Mouse (Mus musculus) hindbrain, embryonic 16.5 days (tissue): ENCODE results near the gene Scyl2. TPM values are rescaled to one million over a fixed set of nuclear protein-coding genes. Genes with fewer than 3 reads are reported as not detected.

ENCODE experiments used
- ATAC-seq: fragments of 200-750 bp; cut with Nextera tagmentation; 2 replicates; pipeline ENCODE4 v1.8.0; 2017; ENCODE audit warnings: moderate TSS enrichment, moderate library complexity
- H3K27ac ChIP-seq: fragments of 300-500 bp; sonication (generic); 2 replicates; pipeline ENCODE4 v1.5.1; 2014; ENCODE audit warnings: low read depth, mild to moderate bottlenecking, control low read depth, low read length, moderate library complexity
- H3K27me3 ChIP-seq: fragments of 300-500 bp; sonication (generic); replicated peaks from 2 replicates; pipeline ENCODE4 v1.6.1; 2014; ENCODE audit warnings: low read length; ENCODE audit not compliant: control insufficient read depth, insufficient read depth
- H3K36me3 ChIP-seq: fragments of 300-500 bp; sonication (generic); 2 replicates; pipeline ENCODE4 v1.6.1; 2014; ENCODE audit warnings: mild to moderate bottlenecking, low read length, moderate library complexity, mixed read lengths; ENCODE audit not compliant: control insufficient read depth, insufficient read depth
- H3K4me1 ChIP-seq: fragments of 300-500 bp; sonication (generic); 2 replicates; pipeline ENCODE4 v1.6.1; 2014; ENCODE audit warnings: low read depth, low read length; ENCODE audit not compliant: control insufficient read depth, insufficient read depth
- H3K4me2 ChIP-seq: fragments of 300-500 bp; sonication (generic); 2 replicates; pipeline ENCODE4 v1.6.1; 2014; ENCODE audit warnings: mild to moderate bottlenecking, low read length, control low read depth, moderate library complexity
- H3K4me3 ChIP-seq: fragments of 300-500 bp; sonication (generic); 2 replicates; pipeline ENCODE4 v1.5.1; 2014; ENCODE audit warnings: mild to moderate bottlenecking, low read length, control low read depth, moderate library complexity
- H3K9ac ChIP-seq: fragments of 300-500 bp; sonication (generic); 2 replicates; pipeline ENCODE4 v1.6.1; 2014; ENCODE audit warnings: low read depth, mild to moderate bottlenecking, control low read depth, low read length, moderate library complexity
- H3K9me3 ChIP-seq: fragments of 300-500 bp; sonication (generic); 2 replicates; pipeline ENCODE4 v1.6.1; 2014; ENCODE audit warnings: mild to moderate bottlenecking, low read length, moderate library complexity; ENCODE audit not compliant: control insufficient read depth
- WGBS: fragments of 180-500 bp; shearing (Covaris S2); extraction: QIAGEN DNeasy Blood & Tissue Kit; methylation state at CpG from one replicate; pipeline ENCODE4 v1.1.7; 2014; 5-methylcytosine and 5-hydroxymethylcytosine counted together
- polyA plus RNA-seq: library from polyadenylated mRNA; unstranded; fragments of >200 nt; fragmentation: Nextera tagmentation; extraction: Ambion mirVana; gene quantifications from 2 replicates; pipeline ENCODE4 v1.2.1, GENCODE M21; 2015

The Scyl2 gene
- polyA plus RNA-seq, 1 experiment from 2014 or later = 7.0 TPM

DNA sequence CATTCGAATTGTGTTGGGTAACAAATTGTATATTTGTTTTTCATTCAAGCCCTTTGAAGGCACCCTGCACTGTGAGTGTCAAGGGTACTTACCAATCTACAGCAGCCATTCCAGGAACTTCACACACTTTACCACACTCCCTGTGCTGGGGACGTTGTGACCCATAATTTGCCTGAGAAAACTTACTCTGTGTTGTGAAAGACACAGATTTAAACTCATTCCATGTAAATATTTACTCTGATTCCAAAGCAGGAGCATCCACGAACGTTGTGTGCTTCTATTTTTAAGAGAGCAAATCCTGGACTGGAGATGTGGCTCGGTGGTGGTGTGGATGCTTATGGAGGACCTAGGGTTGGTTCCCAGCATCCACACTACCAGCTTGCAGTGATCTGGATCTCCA, 54.3 kb downstream of the Scyl2 start:
- Histone ChIP-seq H3K27me3 (no peaks in the 10 kb centered on the region), H3K9me3 (no peaks in the 10 kb centered on the region), H3K4me3 (no peak overlapping the region), H3K36me3 (no peaks in the 10 kb centered on the region), H3K9ac (no peak overlapping the region), H3K4me1 (no peaks in the 10 kb centered on the region), H3K4me2 (no peak overlapping the region), H3K27ac (no peak overlapping the region)
- no peak for ATAC-seq
- 72% methylated on average over 5 of the region's 5 CpGs for WGBS

DNA sequence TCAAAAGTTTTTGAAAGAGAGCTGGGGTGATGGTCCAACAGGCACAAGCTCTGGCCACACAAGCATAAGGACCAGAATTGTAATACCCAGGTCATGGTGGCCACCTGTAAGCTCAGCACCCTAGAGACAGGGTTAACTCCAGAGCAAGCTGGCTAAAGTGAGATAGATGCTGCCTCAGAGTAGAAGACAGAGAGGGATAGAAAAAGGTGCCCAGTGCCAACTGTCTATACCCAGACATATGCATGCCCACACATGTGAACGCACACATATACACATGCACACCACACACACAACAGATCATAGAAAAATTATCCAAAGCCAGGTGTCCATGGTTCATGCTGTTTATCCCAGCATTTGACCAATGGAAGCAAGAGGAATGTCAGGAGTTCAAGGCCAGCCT, 55.5 kb downstream of the Scyl2 start:
- no peak overlapping the region for H3K27ac ChIP-seq
- 0 out of 2 replicates have a peak, but pooled peaks have one; percentile 9 for ATAC-seq
- no peaks in the 10 kb centered on the region for H3K36me3 ChIP-seq
- no peaks in the 10 kb centered on the region for H3K27me3 ChIP-seq
- H3K4me3 ChIP-seq = no peak overlapping the region
- H3K9me3 ChIP-seq = no peaks in the 10 kb centered on the region
- WGBS = 100% methylated on average over 1 of the region's 1 CpGs
- H3K9ac ChIP-seq = no peak overlapping the region
- H3K4me1 ChIP-seq = no peaks in the 10 kb centered on the region
- no peak overlapping the region for H3K4me2 ChIP-seq

DNA sequence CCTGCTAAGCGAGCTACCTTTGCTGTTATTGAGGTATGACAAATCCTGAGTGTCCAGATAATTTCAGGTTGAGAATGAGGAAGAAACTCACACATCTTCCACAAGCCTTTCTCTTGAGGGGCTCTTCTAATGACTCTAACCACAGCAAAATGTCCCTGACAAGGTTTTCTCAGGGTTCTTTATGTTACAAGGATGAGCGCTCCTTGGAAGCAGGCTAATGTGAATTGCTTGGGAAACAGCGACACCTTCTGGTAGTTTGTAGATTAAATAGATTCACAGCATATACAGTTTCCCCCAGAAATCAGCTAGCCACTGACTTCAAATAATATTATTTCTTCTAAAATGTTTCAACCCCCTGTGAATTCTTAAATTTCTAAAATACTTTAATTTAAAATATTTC, 56.0 kb downstream of the Scyl2 start:
- no peaks in the 10 kb centered on the region for H3K27me3 ChIP-seq
- no peak overlapping the region for H3K4me3 ChIP-seq
- no peak overlapping the region for H3K9ac ChIP-seq
- H3K27ac ChIP-seq = no peak overlapping the region
- 31% methylated on average over 3 of the region's 3 CpGs for WGBS
- H3K4me2 ChIP-seq = no peak overlapping the region
- H3K9me3 ChIP-seq = no peaks in the 10 kb centered on the region
- no peaks in the 10 kb centered on the region for H3K4me1 ChIP-seq
- no peaks in the 10 kb centered on the region for H3K36me3 ChIP-seq
- ATAC-seq = peak; percentile 82

DNA sequence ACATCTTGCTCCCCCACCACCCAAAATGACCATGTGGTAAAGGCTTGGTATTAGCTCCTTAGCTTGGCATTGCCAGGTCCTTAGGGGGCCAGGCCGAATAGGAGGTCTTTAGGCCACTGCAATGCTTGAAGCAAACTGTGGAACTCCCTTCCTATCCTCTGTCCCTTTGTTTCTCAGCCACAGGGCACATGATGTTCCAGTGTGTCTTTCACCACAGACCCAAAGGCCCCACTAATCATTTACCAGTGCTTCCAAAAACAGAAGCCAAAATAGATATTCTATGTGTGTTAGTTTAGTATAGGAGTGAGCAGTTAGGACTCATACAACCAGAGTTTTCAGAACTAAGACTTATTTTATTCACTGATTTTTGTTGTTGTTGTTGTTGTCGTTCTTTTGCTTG, 59.4 kb downstream of the Scyl2 start:
- no peak for ATAC-seq
- Histone ChIP-seq H3K4me3 (no peak overlapping the region), H3K27me3 (no peaks in the 10 kb centered on the region), H3K9me3 (no peaks in the 10 kb centered on the region), H3K36me3 (no peaks in the 10 kb centered on the region), H3K27ac (no peak overlapping the region), H3K9ac (no peak overlapping the region), H3K4me1 (no peaks in the 10 kb centered on the region), H3K4me2 (no peak overlapping the region)
- WGBS = 65% methylated on average over 2 of the region's 2 CpGs

DNA sequence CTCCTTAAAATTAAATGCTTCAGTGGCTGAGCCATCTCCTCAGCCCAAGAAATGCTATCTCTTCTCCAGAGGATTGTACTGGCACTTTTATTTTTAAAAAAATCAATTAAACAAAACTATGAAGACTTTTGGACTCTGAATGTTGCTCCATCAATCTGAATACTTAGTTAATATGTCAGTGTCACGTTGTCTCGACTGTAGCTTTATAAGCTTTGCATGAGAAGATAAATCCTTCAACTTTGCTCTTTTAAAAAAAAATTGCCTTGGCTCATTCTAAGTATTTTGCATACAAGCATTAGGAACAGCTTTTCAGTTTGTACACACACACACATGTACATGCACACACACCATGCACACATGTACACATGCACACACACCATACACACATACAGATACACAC, 61.9 kb downstream of the Scyl2 start:
- Histone ChIP-seq H3K9ac (no peak overlapping the region), H3K4me1 (no peaks in the 10 kb centered on the region), H3K36me3 (no peaks in the 10 kb centered on the region), H3K4me3 (no peak overlapping the region), H3K27me3 (no peaks in the 10 kb centered on the region), H3K27ac (no peak overlapping the region), H3K9me3 (no peaks in the 10 kb centered on the region), H3K4me2 (no peak overlapping the region)
- ATAC-seq = no peak
- WGBS = 82% methylated on average over 2 of the region's 2 CpGs

DNA sequence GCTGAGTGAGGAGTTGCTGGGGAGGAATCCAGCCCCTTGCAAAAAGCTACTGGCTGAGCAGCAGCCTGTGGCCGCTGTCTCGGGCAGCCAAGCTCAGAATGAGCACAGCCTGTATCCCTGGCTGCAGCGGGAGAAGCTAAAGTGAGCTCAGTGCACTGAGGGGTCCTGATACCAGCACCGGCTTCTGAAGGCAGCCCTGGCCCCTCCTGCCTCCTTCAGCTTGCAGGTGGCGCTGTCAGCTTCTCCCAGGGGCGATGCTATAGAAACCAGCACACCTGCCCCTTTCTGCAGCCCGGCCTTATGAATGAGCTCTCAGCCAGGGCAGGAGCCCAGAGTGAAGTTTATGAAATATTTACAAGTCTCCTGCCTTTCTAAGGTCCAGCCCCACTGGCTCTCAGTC, 65.0 kb downstream of the Scyl2 start, which contains the start of gene Slc17a8:
Gene Slc17a8, minus strand, starts transcription at position 125 of the 400 bp plus-strand sequence.
- no peak for ATAC-seq
- H3K4me3 ChIP-seq = no peak within 1 kb of the TSS
- no peak within 1 kb of the TSS for H3K27ac ChIP-seq
- no peaks in the 10 kb centered on the region for H3K4me1 ChIP-seq
- no peaks in the 10 kb centered on the region for H3K27me3 ChIP-seq
- WGBS = 20% methylated on average over 7 of the region's 7 CpGs
- H3K4me2 ChIP-seq = peak within 1 kb of the TSS; percentile 23
- peak within 1 kb of the TSS; percentile 48 for H3K9ac ChIP-seq
- no peaks in the 10 kb centered on the region for H3K36me3 ChIP-seq
- no peaks in the 10 kb centered on the region for H3K9me3 ChIP-seq

DNA sequence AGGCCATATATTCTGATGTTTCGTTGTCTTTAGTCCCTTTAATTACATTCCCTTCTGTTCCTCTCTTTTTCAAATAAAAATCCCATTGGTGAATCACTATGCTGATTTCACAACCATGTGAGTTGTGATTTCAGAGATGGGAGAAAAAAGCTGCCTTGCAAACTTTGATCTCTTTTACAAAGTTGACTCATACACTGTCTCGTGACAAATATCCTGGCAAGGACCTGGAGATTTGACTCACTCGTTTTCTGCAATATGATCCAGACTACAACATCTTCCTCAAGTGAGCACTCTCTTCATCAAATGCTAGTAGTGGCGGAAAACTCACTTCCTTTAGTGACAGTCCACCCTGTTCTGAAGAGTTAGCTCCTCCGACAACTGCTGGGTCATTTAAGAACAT, 86.8 kb downstream of the Scyl2 start:
- H3K27me3 ChIP-seq = no peaks in the 10 kb centered on the region
- H3K9ac ChIP-seq = no peak overlapping the region
- no peaks in the 10 kb centered on the region for H3K4me1 ChIP-seq
- no peaks in the 10 kb centered on the region for H3K9me3 ChIP-seq
- no peaks in the 10 kb centered on the region for H3K36me3 ChIP-seq
- H3K4me2 ChIP-seq = no peak overlapping the region
- no peak overlapping the region for H3K4me3 ChIP-seq
- no peak overlapping the region for H3K27ac ChIP-seq
- 78% methylated on average over 5 of the region's 5 CpGs for WGBS
- no peak for ATAC-seq

DNA sequence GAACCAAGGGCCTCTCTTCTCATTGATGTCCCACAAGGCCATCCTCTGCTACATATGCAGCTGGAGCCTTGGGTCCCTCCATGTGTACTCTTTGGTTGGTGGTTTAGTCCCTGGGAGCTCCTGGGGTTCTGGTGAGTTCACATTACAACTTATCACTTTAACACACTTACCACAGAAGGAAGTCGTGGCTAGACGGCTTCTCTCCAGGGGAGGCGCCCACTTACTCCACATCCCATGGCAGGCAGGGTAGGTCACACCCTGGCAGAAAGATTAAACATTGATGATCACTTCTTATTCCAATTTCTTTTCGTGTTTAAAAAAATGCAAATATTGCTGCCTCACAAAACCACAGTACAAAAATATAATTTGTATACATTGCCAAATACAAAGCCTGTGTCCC, 88.8 kb downstream of the Scyl2 start:
- WGBS = 91% methylated on average over 4 of the region's 4 CpGs
- no peak for ATAC-seq
- Histone ChIP-seq H3K27me3 (no peaks in the 10 kb centered on the region), H3K4me3 (no peak overlapping the region), H3K4me2 (no peak overlapping the region), H3K27ac (no peak overlapping the region), H3K36me3 (no peaks in the 10 kb centered on the region), H3K9ac (no peak overlapping the region), H3K9me3 (no peaks in the 10 kb centered on the region), H3K4me1 (no peaks in the 10 kb centered on the region; the same call in 1 of the 2 replicates)

DNA sequence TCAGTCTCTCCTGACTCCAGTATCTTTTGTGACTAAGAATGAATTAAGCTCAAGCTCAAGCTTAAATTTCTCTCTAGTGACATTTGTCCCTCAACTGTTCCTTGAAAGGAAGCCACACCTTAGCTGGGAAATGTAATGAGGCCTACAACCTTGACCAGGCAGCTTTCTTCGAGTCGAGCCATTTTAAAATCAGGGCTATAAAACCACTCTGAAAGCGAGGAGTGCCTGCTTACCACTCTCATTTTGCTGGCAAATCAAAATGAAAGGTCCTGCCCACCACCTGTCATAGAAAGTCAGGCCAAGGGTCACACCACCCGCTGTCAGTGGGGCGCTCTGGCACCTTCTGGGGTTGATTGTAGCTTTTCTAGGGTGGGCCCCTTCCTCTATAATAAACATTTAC, 90.2 kb downstream of the Scyl2 start:
- Histone ChIP-seq H3K4me2 (no peak overlapping the region), H3K36me3 (no peaks in the 10 kb centered on the region), H3K9ac (no peak overlapping the region), H3K9me3 (no peaks in the 10 kb centered on the region), H3K27me3 (no peaks in the 10 kb centered on the region), H3K4me1 (no peaks in the 10 kb centered on the region; the same call in 1 of the 2 replicates), H3K27ac (no peak overlapping the region), H3K4me3 (no peak overlapping the region)
- no peak for ATAC-seq
- 96% methylated on average over 5 of the region's 5 CpGs for WGBS

DNA sequence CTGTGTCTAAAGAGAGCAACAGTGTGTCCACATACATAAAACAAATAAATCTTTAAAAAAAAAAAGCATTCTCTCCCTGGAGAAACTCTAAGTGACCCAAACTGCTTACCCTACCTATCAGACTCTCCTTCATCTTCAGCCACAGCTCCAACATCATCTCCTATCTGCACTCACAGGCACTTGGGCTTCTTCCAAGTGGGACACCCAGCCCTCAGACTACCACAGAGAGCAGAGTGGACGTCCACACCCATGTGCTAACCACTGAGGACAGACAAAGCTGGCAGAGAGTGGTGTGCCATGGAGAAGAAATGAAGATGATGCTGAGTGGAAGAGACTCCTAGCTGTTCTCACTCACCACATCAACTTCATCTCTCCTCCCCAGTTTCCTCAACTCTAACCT, 90.6 kb downstream of the Scyl2 start:
- no peaks in the 10 kb centered on the region; the same call in 1 of the 2 replicates for H3K4me1 ChIP-seq
- WGBS = 74% methylated on average over 1 of the region's 1 CpGs
- no peaks in the 10 kb centered on the region for H3K9me3 ChIP-seq
- no peak overlapping the region for H3K27ac ChIP-seq
- H3K4me3 ChIP-seq = no peak overlapping the region
- no peak overlapping the region for H3K4me2 ChIP-seq
- H3K27me3 ChIP-seq = no peaks in the 10 kb centered on the region
- H3K36me3 ChIP-seq = no peaks in the 10 kb centered on the region
- ATAC-seq = no peak
- no peak overlapping the region for H3K9ac ChIP-seq
